Mouse (Mus musculus) bone marrow macrophage, adult 2 months (primary cell): Measurements from ENCODE around the gene Rpl11.

Source experiments
- CTCF ChIP-seq: IDR thresholded peaks from 2 replicates; pipeline ENCODE4 v1.5.1; 2012; ENCODE audit warnings: low read depth, mild to moderate bottlenecking, low read length, moderate library complexity
- POLR2A ChIP-seq: IDR thresholded peaks from 2 replicates; pipeline ENCODE4 v1.6.1; 2012; ENCODE audit warnings: mild to moderate bottlenecking, low read depth, low read length, borderline replicate concordance

DNA sequence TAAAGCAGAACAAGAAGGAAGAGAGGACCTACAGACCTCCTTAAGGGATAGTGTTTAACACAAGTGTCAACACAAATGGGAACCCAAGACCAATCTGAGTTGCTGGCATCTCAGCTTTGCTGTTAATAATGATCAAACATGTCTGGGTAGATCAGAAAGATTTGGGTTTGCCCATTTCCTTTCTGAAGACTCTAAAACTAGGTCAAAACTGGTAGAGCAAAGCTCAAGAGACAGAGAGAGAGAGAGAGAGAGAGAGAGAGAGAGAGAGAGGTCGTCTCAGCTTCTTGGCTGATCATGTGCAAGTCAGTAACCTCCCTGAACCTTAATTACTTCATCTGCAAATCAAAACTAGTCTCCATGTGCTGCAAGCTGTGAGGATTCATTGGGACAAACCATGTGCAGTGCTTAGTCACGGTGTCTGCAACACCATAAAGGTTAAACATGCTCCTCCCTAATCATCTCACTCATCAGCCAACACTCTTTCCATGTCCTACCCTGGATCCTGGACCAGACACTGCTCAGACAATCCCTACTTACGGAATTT lies 37.1 kb downstream of the Rpl11 start:
- TF ChIP-seq CTCF (no peak), POLR2A (no peak)
